Mouse (Mus musculus) embryo, embryonic 10 days (tissue): ENCODE data around the gene Hist1h2bc.

Experiments used
- DNase-seq: peaks from one replicate; pipeline ENCODE4 v3.0.0-alpha.2; 2015; ENCODE audit warnings: low spot score

Gene Hist1h2bc

DNA sequence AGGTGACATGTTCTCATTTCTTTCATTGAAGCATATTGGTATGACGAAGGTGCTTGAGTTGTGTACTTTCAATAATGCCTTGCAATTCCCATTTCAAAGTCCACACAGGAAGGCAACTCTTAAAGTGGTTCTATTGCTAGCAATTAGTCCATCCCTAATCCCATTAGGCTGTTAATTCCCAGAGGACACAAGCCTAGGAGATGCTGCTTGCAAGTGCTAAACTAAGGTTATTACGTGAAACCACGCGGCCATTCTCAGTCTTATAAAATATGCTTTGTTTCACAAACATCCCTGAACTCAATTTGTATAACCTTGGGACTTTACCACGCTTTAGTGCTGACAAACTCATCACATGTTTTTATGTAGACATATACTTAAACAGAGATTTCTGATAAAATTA is 53.1 kb downstream of the Hist1h2bc start:
- DNase-seq = no peak

DNA sequence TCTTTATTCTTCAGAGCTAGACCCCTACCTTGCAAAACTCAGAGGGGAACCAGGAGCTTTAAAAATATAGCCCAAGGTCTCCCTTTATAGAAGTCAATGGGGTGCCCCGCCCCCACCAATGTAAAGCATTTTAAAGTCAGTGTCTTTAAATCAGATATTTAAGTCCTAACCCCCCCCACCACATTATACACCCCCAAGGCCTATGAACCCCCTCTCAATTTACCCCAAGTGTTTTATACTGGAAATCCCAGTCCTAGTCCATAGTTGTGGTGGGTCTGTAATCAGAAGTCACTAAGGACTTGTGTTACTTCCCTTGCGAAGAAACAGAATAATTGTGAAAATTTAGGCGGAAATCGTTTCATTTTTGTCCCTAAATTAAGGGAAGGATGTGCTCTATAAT is 54.0 kb downstream of the Hist1h2bc start:
- no peak for DNase-seq

DNA sequence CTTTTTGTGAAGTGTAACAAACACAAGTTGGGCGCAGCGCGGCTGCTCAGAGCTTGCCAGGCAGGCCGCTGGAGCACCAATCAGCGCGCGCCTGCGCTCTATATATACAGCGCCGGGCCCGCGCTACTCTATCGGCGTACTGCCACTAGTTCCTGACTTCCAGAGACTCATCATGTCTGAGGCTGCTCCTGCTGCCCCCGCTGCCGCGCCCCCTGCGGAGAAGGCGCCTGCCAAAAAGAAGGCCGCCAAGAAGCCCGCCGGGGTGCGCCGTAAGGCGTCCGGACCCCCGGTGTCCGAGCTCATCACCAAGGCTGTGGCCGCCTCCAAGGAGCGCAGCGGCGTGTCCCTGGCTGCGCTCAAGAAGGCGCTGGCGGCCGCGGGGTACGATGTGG is 54.7 kb downstream of the Hist1h2bc start, which contains the start of gene Hist1h1c:
Gene Hist1h1c (plus strand): TSS at position 132 of the 392 bp plus-strand sequence.
- peak; percentile 91 for DNase-seq

- peak; percentile 94 for DNase-seq
Observed at GRCm38 (mm10) chr13:23739069-23739921, 55.3 kb downstream of the Hist1h2bc start.

- DNase-seq = no peak
Observed at GRCm38 (mm10) chr13:23739922-23740252, 55.9 kb downstream of the Hist1h2bc start.

- DNase-seq = no peak
Observed at GRCm38 (mm10) chr13:23740256-23740840, 56.3 kb downstream of the Hist1h2bc start.

GRCm38 (mm10) chr13:23740910-23741309 is 56.9 kb downstream of the Hist1h2bc start:
- no peak for DNase-seq

GRCm38 (mm10) chr13:23742007-23742406 is 58.0 kb downstream of the Hist1h2bc start:
- DNase-seq = no peak
